Mouse (Mus musculus) liver, embryonic 14.5 days (tissue): Measurements from ENCODE around the gene Ubtd1.

Source experiments
- CTCF ChIP-seq: IDR thresholded peaks from 2 replicates; pipeline ENCODE4 v1.5.1; 2016; ENCODE audit warnings: antibody characterized with exemption, low read depth, control low read depth
- EP300 ChIP-seq: IDR thresholded peaks from 2 replicates; pipeline ENCODE4 v1.6.1; 2016; ENCODE audit warnings: antibody characterized with exemption, low read depth

DNA sequence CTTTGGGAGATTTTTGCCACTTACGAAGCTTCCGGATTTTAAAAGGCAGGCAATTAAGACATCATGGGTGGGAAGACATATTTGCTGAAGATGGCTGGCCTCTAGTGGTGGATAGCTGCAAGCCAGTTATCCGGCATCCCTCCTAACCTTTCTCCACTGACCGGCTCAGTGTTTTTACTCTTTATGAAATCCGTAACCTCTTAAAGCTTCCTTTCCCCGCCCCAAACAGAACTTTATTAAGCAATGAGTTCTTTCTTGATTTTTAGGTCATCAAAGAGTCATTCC is 87.6 kb downstream of the Ubtd1 start:
- TF ChIP-seq CTCF (peak; percentile 19; the same call in 1 of the 2 replicates), EP300 (no peak)
